Mouse (Mus musculus): ENCODE measurements around the gene Ptges2. TPM values are rescaled to one million over a fixed set of nuclear protein-coding genes. Genes with fewer than 3 reads are reported as not detected.

The Ptges2 gene
- polyA plus RNA-seq, 1 experiment = 7.6 TPM

- no peaks in the 10 kb centered on the region; the same call in 1 of the 2 replicates for H3K36me3 ChIP-seq (ENCODE audit: control insufficient read depth, insufficient read depth, low read length)
- H3K27me3 ChIP-seq (ENCODE audit: control insufficient read depth, insufficient read depth, low read length) = no peaks in the 10 kb centered on the region
- TF ChIP-seq CTCF (IDR thresholded peaks at IDR 0.05; ENCODE audit: control insufficient read depth, insufficient read depth, insufficient replicate concordance, low read depth, low read length) (no peak), POLR2A (IDR thresholded peaks at IDR 0.05; ENCODE audit: control insufficient read depth, low read depth, low read length) (no peak)
- H3K4me1 ChIP-seq (ENCODE audit: control insufficient read depth, insufficient read depth, low read length) = no peaks in the 10 kb centered on the region
- no peak overlapping the region for H3K27ac ChIP-seq (ENCODE audit: control insufficient read depth, insufficient read depth, low read depth, low read length)
- H3K4me3 ChIP-seq (ENCODE audit: control insufficient read depth, low read depth, low read length) = no peak overlapping the region
Measured at GRCm38 (mm10) chr2:32407144-32407824, 11.6 kb downstream of the Ptges2 start.

DNA sequence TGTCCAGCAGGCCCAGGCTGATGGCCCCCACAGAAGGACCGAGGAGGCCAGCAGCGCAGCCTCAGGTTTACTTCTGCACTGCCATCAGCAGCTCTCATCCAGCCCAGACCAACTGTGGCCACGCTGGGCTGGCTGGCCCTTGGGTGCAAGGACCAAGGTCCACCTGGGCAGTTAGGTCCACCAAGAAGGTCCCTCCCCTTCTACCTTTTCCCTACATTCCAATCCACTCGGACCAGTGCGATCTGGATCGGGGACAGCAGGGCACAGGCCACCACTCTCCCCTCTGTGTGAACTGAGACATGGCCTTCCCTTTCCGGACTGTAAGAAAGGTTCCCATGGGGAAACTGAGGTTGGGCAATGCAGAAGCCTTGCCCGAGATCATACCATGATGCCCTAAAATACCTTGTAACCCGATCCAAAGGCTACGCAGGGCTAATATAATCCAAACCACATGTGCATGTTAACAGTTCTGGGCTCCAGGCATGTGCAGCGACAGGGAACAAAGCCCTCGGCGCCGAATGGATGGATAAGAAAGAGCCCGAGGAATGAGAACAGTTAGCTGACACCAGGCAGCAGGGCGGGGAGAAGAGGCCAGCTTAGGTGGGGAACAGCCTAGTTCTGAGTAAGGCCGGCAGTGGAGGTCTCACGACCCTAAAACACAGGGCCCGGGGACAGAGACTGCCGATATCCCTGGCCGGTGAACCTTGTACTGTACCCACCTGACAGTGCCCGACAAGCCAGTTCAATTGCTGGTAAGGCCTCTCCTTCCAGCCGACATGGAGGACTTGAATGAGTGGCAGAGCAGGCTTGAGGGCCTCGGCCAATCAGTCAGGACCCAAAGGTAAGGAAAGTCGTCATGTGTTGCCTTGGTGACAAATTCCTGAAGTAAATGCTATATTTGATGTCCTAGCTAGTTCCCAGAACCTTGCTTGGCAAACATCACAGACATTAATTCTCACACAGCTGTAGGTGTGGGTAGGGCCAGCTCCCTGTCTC is 13.0 kb downstream of the Ptges2 start:
- TF ChIP-seq POLR2A (IDR thresholded peaks at IDR 0.05; ENCODE audit: control insufficient read depth, low read depth, low read length) (no peak), CTCF (IDR thresholded peaks at IDR 0.05; ENCODE audit: control insufficient read depth, insufficient read depth, insufficient replicate concordance, low read depth, low read length) (no peak)
- Histone ChIP-seq H3K4me3 (ENCODE audit: control insufficient read depth, low read depth, low read length) (no peak overlapping the region), H3K4me1 (ENCODE audit: control insufficient read depth, insufficient read depth, low read length) (no peaks in the 10 kb centered on the region), H3K36me3 (ENCODE audit: control insufficient read depth, insufficient read depth, low read length) (no peaks in the 10 kb centered on the region), H3K27me3 (ENCODE audit: control insufficient read depth, insufficient read depth, low read length) (no peaks in the 10 kb centered on the region), H3K27ac (ENCODE audit: control insufficient read depth, insufficient read depth, low read depth, low read length) (no peak overlapping the region)

DNA sequence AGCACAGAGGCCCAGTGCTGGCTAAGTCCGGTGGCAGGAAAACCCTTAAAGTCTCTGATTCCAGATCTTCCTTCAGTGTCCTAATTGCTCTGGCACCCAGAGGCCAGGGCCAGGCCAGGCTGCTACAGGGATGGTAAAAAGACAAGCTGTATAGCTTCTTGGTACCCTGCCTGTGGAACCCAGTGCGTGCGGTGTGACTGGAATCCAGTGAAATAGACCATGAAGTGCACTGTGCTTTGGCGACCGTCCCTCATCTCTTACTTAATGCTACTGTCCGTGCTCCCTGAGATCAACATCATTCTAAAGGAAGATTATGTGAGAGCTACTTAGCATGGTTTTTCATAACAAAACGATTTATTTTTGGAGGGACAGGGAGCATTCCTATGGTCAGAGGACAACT is 15.7 kb downstream of the Ptges2 start:
- Histone ChIP-seq H3K27me3 (ENCODE audit: control insufficient read depth, insufficient read depth, low read length) (no peaks in the 10 kb centered on the region), H3K4me1 (ENCODE audit: control insufficient read depth, insufficient read depth, low read length) (no peaks in the 10 kb centered on the region), H3K4me3 (ENCODE audit: control insufficient read depth, low read depth, low read length) (no peak overlapping the region), H3K27ac (ENCODE audit: control insufficient read depth, insufficient read depth, low read depth, low read length) (no peak overlapping the region), H3K36me3 (ENCODE audit: control insufficient read depth, insufficient read depth, low read length) (no peaks in the 10 kb centered on the region)
- TF ChIP-seq CTCF (IDR thresholded peaks at IDR 0.05; ENCODE audit: control insufficient read depth, insufficient read depth, insufficient replicate concordance, low read depth, low read length) = no peak

- Histone ChIP-seq H3K4me1 (ENCODE audit: control insufficient read depth, insufficient read depth, low read length) (no peaks in the 10 kb centered on the region), H3K36me3 (ENCODE audit: control insufficient read depth, insufficient read depth, low read length) (no peaks in the 10 kb centered on the region), H3K27me3 (ENCODE audit: control insufficient read depth, insufficient read depth, low read length) (no peaks in the 10 kb centered on the region), H3K4me3 (ENCODE audit: control insufficient read depth, low read depth, low read length) (no peak overlapping the region), H3K27ac (ENCODE audit: control insufficient read depth, insufficient read depth, low read depth, low read length) (no peak overlapping the region)
- TF ChIP-seq POLR2A (IDR thresholded peaks at IDR 0.05; ENCODE audit: control insufficient read depth, low read depth, low read length) (no peak), CTCF (IDR thresholded peaks at IDR 0.05; ENCODE audit: control insufficient read depth, insufficient read depth, insufficient replicate concordance, low read depth, low read length) (no peak)
Measured at GRCm38 (mm10) chr2:32412742-32413531, 17.2 kb downstream of the Ptges2 start.

- no peaks in the 10 kb centered on the region for H3K4me1 ChIP-seq (ENCODE audit: control insufficient read depth, insufficient read depth, low read length)
- no peak overlapping the region for H3K27ac ChIP-seq (ENCODE audit: control insufficient read depth, insufficient read depth, low read depth, low read length)
- H3K4me3 ChIP-seq (ENCODE audit: control insufficient read depth, low read depth, low read length) = no peak overlapping the region
- H3K27me3 ChIP-seq (ENCODE audit: control insufficient read depth, insufficient read depth, low read length) = no peaks in the 10 kb centered on the region
- TF ChIP-seq CTCF (IDR thresholded peaks at IDR 0.05; ENCODE audit: control insufficient read depth, insufficient read depth, insufficient replicate concordance, low read depth, low read length) (no peak), POLR2A (IDR thresholded peaks at IDR 0.05; ENCODE audit: control insufficient read depth, low read depth, low read length) (no peak)
- H3K36me3 ChIP-seq (ENCODE audit: control insufficient read depth, insufficient read depth, low read length) = no peaks in the 10 kb centered on the region
Measured at GRCm38 (mm10) chr2:32413936-32414335, 18.2 kb downstream of the Ptges2 start.

DNA sequence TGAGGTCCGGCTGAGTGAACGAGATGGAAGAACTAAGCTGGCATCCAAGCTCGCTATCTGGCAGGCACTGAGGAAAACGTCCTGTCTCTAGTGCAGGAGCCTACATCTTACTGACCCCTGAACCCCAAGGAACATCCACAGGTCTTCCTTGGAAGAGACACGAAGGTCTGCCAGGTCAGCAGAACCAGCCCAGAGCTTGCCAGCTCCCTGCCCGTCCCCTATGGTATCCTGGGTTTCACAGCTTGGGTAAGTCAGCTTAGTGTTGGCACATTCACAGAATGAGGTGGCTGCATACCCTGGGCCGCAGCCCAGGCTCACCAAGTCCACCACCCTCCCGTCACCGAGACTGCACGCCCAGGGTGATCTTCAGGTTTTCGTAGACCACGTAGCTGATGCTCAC is 20.1 kb downstream of the Ptges2 start:
- TF ChIP-seq CTCF (IDR thresholded peaks at IDR 0.05; ENCODE audit: control insufficient read depth, insufficient read depth, insufficient replicate concordance, low read depth, low read length) (no peak), POLR2A (IDR thresholded peaks at IDR 0.05; ENCODE audit: control insufficient read depth, low read depth, low read length) (no peak)

More for the DNA sequence above, 20.1 kb downstream of the Ptges2 start:
- Histone ChIP-seq H3K4me1 (ENCODE audit: control insufficient read depth, insufficient read depth, low read length) (peaks cover 3% of the 10 kb centered on the region; the same call in 1 of the 2 replicates), H3K4me3 (ENCODE audit: control insufficient read depth, low read depth, low read length) (no peak overlapping the region), H3K27ac (ENCODE audit: control insufficient read depth, insufficient read depth, low read depth, low read length) (no peak overlapping the region), H3K27me3 (ENCODE audit: control insufficient read depth, insufficient read depth, low read length) (no peaks in the 10 kb centered on the region), H3K36me3 (ENCODE audit: control insufficient read depth, insufficient read depth, low read length) (no peaks in the 10 kb centered on the region)

All from testis, adult 2 months (tissue).